In the genomic region with DNA sequence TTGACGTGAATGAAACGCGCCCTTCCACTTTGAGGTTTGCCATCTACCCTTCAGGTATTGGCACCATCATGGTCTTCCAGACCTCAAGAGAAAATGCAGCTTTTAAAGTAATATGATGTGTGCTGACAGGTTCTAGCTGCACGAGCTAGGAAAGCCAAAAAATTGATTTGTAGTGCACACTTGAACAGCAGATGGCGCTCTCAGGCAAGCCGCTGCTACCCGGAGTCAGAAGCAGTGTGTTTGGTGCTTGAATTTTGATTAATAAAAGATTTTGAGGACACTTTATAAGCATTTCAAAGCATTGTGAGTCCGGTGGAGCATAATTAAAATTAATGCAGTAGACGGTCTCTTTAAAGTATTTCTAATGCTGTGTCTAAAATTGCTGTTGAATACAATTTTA, we compare ENCODE assay signal across 9 mouse cellular contexts. TPM values are rescaled to one million over a fixed set of nuclear protein-coding genes. Genes with fewer than 3 reads are reported as not detected.
A peak's percentile ranks its signal among the peaks of the same experiment; 100 is the strongest.
DNase-seq lines count a peak whose midpoint lies in the region; ATAC-seq and TF ChIP-seq lines count a peak whose summit lies in the region.
"Had no signal": no experiment of that assay in that cellular context is flagged by ENCODE, and none has a peak within 500 bp of the region (broad histone marks: within the 10 kb centered on the region; RNA-seq: fewer than 3 reads in every experiment).

No protein-coding gene starts in this region.

- H3K4me2 ChIP-seq in liver, embryonic 11.5 days: no peak overlapping the region
- peak overlapping the region; percentile 1; the same call in 1 of the 2 replicates for H3K4me2 ChIP-seq in midbrain, postnatal 0 days (ENCODE audit: low read depth, low read length, poor library complexity, severe bottlenecking)
- H3K4me2 ChIP-seq: embryonic facial prominence, embryonic 15.5 days had no signal

- no peaks in the 10 kb centered on the region for H3K4me1 ChIP-seq in liver, embryonic 11.5 days (replicated peaks; ENCODE audit: control insufficient read depth, insufficient read depth, low read length)
- H3K4me1 ChIP-seq in hindbrain, embryonic 10.5 days (replicated peaks): peaks cover 8% of the 10 kb centered on the region; the same call in 1 of the 2 replicates
- no peaks in the 10 kb centered on the region for H3K4me1 ChIP-seq in midbrain, postnatal 0 days (ENCODE audit: insufficient read depth, low read length)

- no peaks in the 10 kb centered on the region for H3K36me3 ChIP-seq in liver, embryonic 11.5 days (ENCODE audit: control insufficient read depth, insufficient read depth, low read length)
- no peaks in the 10 kb centered on the region for H3K36me3 ChIP-seq in hindbrain, embryonic 10.5 days
- no peaks in the 10 kb centered on the region for H3K36me3 ChIP-seq in midbrain, postnatal 0 days (ENCODE audit: insufficient read depth, low read length)

- 9% methylated on average over 9 of the region's 9 CpGs for WGBS in liver, embryonic 11.5 days
- WGBS in hindbrain, embryonic 10.5 days: 9% methylated on average over 9 of the region's 9 CpGs
- 3% methylated on average over 9 of the region's 9 CpGs for WGBS in midbrain, postnatal 0 days

- intact Hi-C loops in left cerebral cortex, postnatal 14 days (cut with DNase I): loop anchor here (1.0 to 10.0 kb wide), 2 partner anchors 101 to 283 kb away; no protein-coding TSS in a partner anchor

- no peak overlapping the region for H3K9ac ChIP-seq in liver, embryonic 11.5 days (ENCODE audit: low read depth, low read length)
- no peak overlapping the region for H3K9ac ChIP-seq in midbrain, postnatal 0 days (replicated peaks; ENCODE audit: low read length, poor library complexity, severe bottlenecking)
- H3K9ac ChIP-seq: embryonic facial prominence, embryonic 15.5 days had no signal

- no peaks in the 10 kb centered on the region for H3K9me3 ChIP-seq in liver, embryonic 11.5 days (ENCODE audit: control insufficient read depth, low read length)
- no peaks in the 10 kb centered on the region for H3K9me3 ChIP-seq in hindbrain, embryonic 10.5 days
- H3K9me3 ChIP-seq in midbrain, postnatal 0 days (ENCODE audit: low read length): no peaks in the 10 kb centered on the region
- H3K9me3 ChIP-seq: embryonic facial prominence, embryonic 15.5 days had no signal

- no peak for ATAC-seq in liver, embryonic 11.5 days (replicated peaks; ENCODE audit: low FRiP score)
- ATAC-seq in midbrain, postnatal 0 days (ENCODE audit: low FRiP score): peak; percentile 72; the same call in 1 of the 2 replicates

- peak; percentile 93 for TF ChIP-seq CTCF in midbrain, postnatal 0 days (IDR thresholded peaks at IDR 0.05)

- peak; percentile 52 for DNase-seq in liver
- no peak for DNase-seq in liver, embryonic 11.5 days (ENCODE audit: low spot score)
- DNase-seq in adrenal gland, postnatal 14 days: peak; percentile 73
- DNase-seq in embryo, embryonic 11.5 days (ENCODE audit: low read depth, low spot score): peak; percentile 46
- DNase-seq in hindbrain, embryonic 10.5 days (ENCODE audit: low spot score): peak; percentile 64
- peak; percentile 79 to 87 for DNase-seq in left cerebral cortex, postnatal 14 days (ENCODE audit: low spot score in 2 of 2)
- peak; percentile 84 for DNase-seq in midbrain, postnatal 0 days (ENCODE audit: low spot score)
- peak; percentile 84 for DNase-seq in testis, postnatal 10 days (ENCODE audit: low spot score)

- H3K27me3 ChIP-seq in liver, embryonic 11.5 days (replicated peaks; ENCODE audit: control insufficient read depth, insufficient read depth, low read length): no peaks in the 10 kb centered on the region
- no peaks in the 10 kb centered on the region for H3K27me3 ChIP-seq in hindbrain, embryonic 10.5 days (ENCODE audit: insufficient read depth, poor library complexity, severe bottlenecking)
- no peaks in the 10 kb centered on the region for H3K27me3 ChIP-seq in midbrain, postnatal 0 days (ENCODE audit: insufficient read depth, low read length)
- H3K27me3 ChIP-seq: embryonic facial prominence, embryonic 15.5 days had no signal

- no peak overlapping the region for H3K4me3 ChIP-seq in liver, embryonic 11.5 days (ENCODE audit: low read depth, low read length)
- no peak overlapping the region for H3K4me3 ChIP-seq in hindbrain, embryonic 10.5 days
- no peak overlapping the region; the same call in 1 of the 2 replicates for H3K4me3 ChIP-seq in midbrain, postnatal 0 days (ENCODE audit: low read depth, low read length)
- H3K4me3 ChIP-seq: embryonic facial prominence, embryonic 15.5 days had no signal

- no peak overlapping the region for H3K27ac ChIP-seq in liver, embryonic 11.5 days (ENCODE audit: low read depth, low read length)
- no peak overlapping the region for H3K27ac ChIP-seq in hindbrain, embryonic 10.5 days
- H3K27ac ChIP-seq in midbrain, postnatal 0 days (ENCODE audit: low read depth, low read length): no peak overlapping the region
- H3K27ac ChIP-seq: embryonic facial prominence, embryonic 15.5 days had no signal

RNA-seq across cellular contexts. Expression of gene Gtf2a1l, which starts 16.4 kb away (rescaled TPM):
- 0.14 TPM in 1 of 2 replicates, not detected in the other for polyA plus RNA-seq in liver, embryonic 11.5 days (2014; fragmentation: Nextera tagmentation; extraction: Ambion mirVana)
- not detected in 2 replicates for total RNA-seq in adrenal gland, postnatal 14 days (2021)
- 0.10 and 0.43 TPM in 2 replicates for polyA plus RNA-seq in hindbrain, embryonic 10.5 days (2016; fragmentation: Nextera tagmentation; extraction: Ambion mirVana)
- total RNA-seq in left cerebral cortex, postnatal 14 days (2021): under 1 TPM; 0.51 to 0.70 TPM
- not detected in 2 replicates for total RNA-seq in midbrain, postnatal 0 days (2014; rRNA removed)
- 0.29 and 0.39 TPM in 2 replicates for polyA plus RNA-seq in midbrain, postnatal 0 days (2015; fragmentation: Nextera tagmentation; extraction: Ambion mirVana)

RNA-seq across cellular contexts. Expression of gene Ston1, which starts 54.5 kb away (rescaled TPM):
- polyA plus RNA-seq in liver, embryonic 11.5 days (2014; fragmentation: Nextera tagmentation; extraction: Ambion mirVana): 2.8 and 2.9 TPM in 2 replicates
- total RNA-seq in adrenal gland, postnatal 14 days (2021): 28.0 and 31.0 TPM in 2 replicates
- polyA plus RNA-seq in hindbrain, embryonic 10.5 days (2016; fragmentation: Nextera tagmentation; extraction: Ambion mirVana): 1.4 and 2.3 TPM in 2 replicates
- 1 to 10 TPM; 4.4 to 6.6 TPM for total RNA-seq in left cerebral cortex, postnatal 14 days (2021)
- total RNA-seq in midbrain, postnatal 0 days (2014; rRNA removed): 4.0 and 5.0 TPM in 2 replicates
- 1.1 and 1.3 TPM in 2 replicates for polyA plus RNA-seq in midbrain, postnatal 0 days (2015; fragmentation: Nextera tagmentation; extraction: Ambion mirVana)
